Comparison of ENCODE assay signal across 9 mouse cellular contexts in genomic region chr8:124571732-124572429, GRCm38 (mm10). TPM values are rescaled to one million over a fixed set of nuclear protein-coding genes. Genes with fewer than 3 reads are reported as not detected.
A peak's percentile ranks its signal among the peaks of the same experiment; 100 is the strongest.
DNase-seq lines count a peak whose midpoint lies in the region; ATAC-seq lines count a peak whose summit lies in the region.
"Had no signal": no experiment of that assay in that cellular context is flagged by ENCODE, and none has a peak within 500 bp of the region (broad histone marks: within the 10 kb centered on the region; RNA-seq: fewer than 3 reads in every experiment).

No protein-coding gene starts in this region.

- WGBS in midbrain, embryonic 11.5 days: 80% methylated on average over 8 of the region's 8 CpGs

- no peaks in the 10 kb centered on the region for H3K9me3 ChIP-seq in midbrain, embryonic 11.5 days (ENCODE audit: control insufficient read depth, low read length)

- H3K4me1 ChIP-seq in midbrain, embryonic 11.5 days (ENCODE audit: control insufficient read depth, insufficient read depth, low read length): no peaks in the 10 kb centered on the region

- peak; percentile 42 to 45 for DNase-seq in cerebellum, postnatal 25 days
- no peak for DNase-seq in cerebellum, adult 18-20 months
- DNase-seq in ovary, adult 18-20 months (ENCODE audit: low spot score): peak; percentile 44
- no peak for DNase-seq in ovary, postnatal 10 days (ENCODE audit: low spot score)
- DNase-seq in kidney, postnatal 36 days: peak; percentile 67 to 74
- DNase-seq in midbrain, embryonic 11.5 days (ENCODE audit: low spot score, missing footprints): no peak
- DNase-seq in urinary bladder, adult 18-20 months (ENCODE audit: low spot score in 2 of 2): no peak

- no peak for ATAC-seq in megakaryocyte progenitor cell, adult 5-6 weeks (replicated peaks; ENCODE audit: poor library complexity)
- ATAC-seq in midbrain, embryonic 11.5 days (ENCODE audit: low FRiP score): no peak

- no peak overlapping the region for H3K27ac ChIP-seq in midbrain, embryonic 11.5 days (ENCODE audit: low read depth, low read length)

- H3K9ac ChIP-seq in midbrain, embryonic 11.5 days (ENCODE audit: low read length): no peak overlapping the region

- H3K36me3 ChIP-seq in midbrain, embryonic 11.5 days (ENCODE audit: control insufficient read depth, insufficient read depth, low read length): no peaks in the 10 kb centered on the region

- no peak overlapping the region for H3K4me2 ChIP-seq in midbrain, embryonic 11.5 days

- H3K4me3 ChIP-seq in midbrain, embryonic 11.5 days (ENCODE audit: low read depth, low read length): no peak overlapping the region

- H3K27me3 ChIP-seq in midbrain, embryonic 11.5 days (ENCODE audit: control insufficient read depth, insufficient read depth, low read length): no peaks in the 10 kb centered on the region

RNA-seq across cellular contexts. Expression of gene Agt, which starts 2.4 kb away (rescaled TPM):
- total RNA-seq in megakaryocyte progenitor cell, adult 5-6 weeks (2015): not detected in 2 replicates
- total RNA-seq in megakaryocyte progenitor cell, adult 5-6 weeks (2017): not detected in 2 replicates
- polyA plus RNA-seq in midbrain, embryonic 11.5 days (2014; fragmentation: Nextera tagmentation; extraction: Ambion mirVana): not detected in 2 replicates
- polyA plus RNA-seq: limb, embryonic 11.5 days had no signal

RNA-seq across cellular contexts. Expression of gene Capn9, which starts 4.0 kb away (rescaled TPM):
- not detected in 2 replicates for total RNA-seq in megakaryocyte progenitor cell, adult 5-6 weeks (2015)
- total RNA-seq in megakaryocyte progenitor cell, adult 5-6 weeks (2017): not detected in 2 replicates
- not detected in 2 replicates for polyA plus RNA-seq in midbrain, embryonic 11.5 days (2014; fragmentation: Nextera tagmentation; extraction: Ambion mirVana)
- polyA plus RNA-seq: limb, embryonic 11.5 days had no signal

RNA-seq across cellular contexts. Expression of gene Cog2, which starts 51.3 kb away (rescaled TPM):
- total RNA-seq in megakaryocyte progenitor cell, adult 5-6 weeks (2015): 9.3 and 12.8 TPM in 2 replicates
- 20.9 and 27.4 TPM in 2 replicates for total RNA-seq in megakaryocyte progenitor cell, adult 5-6 weeks (2017)
- polyA plus RNA-seq in midbrain, embryonic 11.5 days (2014; fragmentation: Nextera tagmentation; extraction: Ambion mirVana): 40.9 and 42.1 TPM in 2 replicates

Comparison
In these comparisons a context has a peak if more than half of its experiments do, and no peak if none do; other contexts are left out.
1. DNase-seq: peak in cerebellum, postnatal 25 days (2 of 2), ovary, adult 18-20 months (single experiment) and kidney, postnatal 36 days (2 of 2); none in cerebellum, adult 18-20 months (0 of 2), ovary, postnatal 10 days (single experiment), midbrain, embryonic 11.5 days (single experiment) and urinary bladder, adult 18-20 months (0 of 2).